Mouse (Mus musculus) stomach, embryonic 14.5 days (tissue): ENCODE measurements around the gene Mcm7. TPM values are rescaled to one million over a fixed set of nuclear protein-coding genes. Genes with fewer than 3 reads are reported as not detected.
A peak's percentile ranks its signal among the peaks of the same experiment; 100 is the strongest.

Experiments used
- ATAC-seq: fragments of 200-750 bp; cut with Nextera tagmentation; 2 replicates; pipeline ENCODE4 v1.8.0; 2017; ENCODE audit warnings: low read depth, moderate TSS enrichment; ENCODE audit not compliant: insufficient number of reproducible peaks, insufficient read depth, low FRiP score
- H3K27ac ChIP-seq: fragments of 300-500 bp; sonication (generic); 2 replicates; pipeline ENCODE4 v1.5.1; 2014; ENCODE audit warnings: mild to moderate bottlenecking, low read length, moderate library complexity, mixed read lengths
- H3K27me3 ChIP-seq: fragments of 300-500 bp; sonication (generic); 2 replicates; pipeline ENCODE4 v1.6.1; 2014; ENCODE audit warnings: low read length, control low read depth, mixed read lengths; ENCODE audit not compliant: control insufficient read depth, insufficient read depth
- H3K36me3 ChIP-seq: fragments of 300-500 bp; sonication (generic); 2 replicates; pipeline ENCODE4 v1.6.1; 2014; ENCODE audit warnings: mild to moderate bottlenecking, control low read depth, low read length, moderate library complexity, mixed read lengths; ENCODE audit not compliant: control insufficient read depth, insufficient read depth
- H3K4me1 ChIP-seq: fragments of 300-500 bp; sonication (generic); 2 replicates; pipeline ENCODE4 v1.6.1; 2014; ENCODE audit warnings: low read length, control low read depth, mixed read lengths; ENCODE audit not compliant: control insufficient read depth, insufficient read depth
- H3K4me2 ChIP-seq: fragments of 300-500 bp; sonication (generic); replicated peaks from 2 replicates; pipeline ENCODE4 v1.6.1; 2014; ENCODE audit warnings: low read depth, low read length, control low read depth
- H3K4me3 ChIP-seq: fragments of 300-500 bp; sonication (generic); 2 replicates; pipeline ENCODE4 v1.5.1; 2014; ENCODE audit warnings: low read depth, low read length, control low read depth
- H3K9ac ChIP-seq: fragments of 300-500 bp; sonication (generic); replicated peaks from 2 replicates; pipeline ENCODE4 v1.6.1; 2014; ENCODE audit warnings: low read depth, mild to moderate bottlenecking, control low read depth, low read length, moderate library complexity, mixed read lengths
- H3K9me3 ChIP-seq: fragments of 300-500 bp; sonication (generic); 2 replicates; pipeline ENCODE4 v1.6.1; 2016; ENCODE audit warnings: low read depth, low read length, control low read depth; ENCODE audit not compliant: control insufficient read depth
- WGBS: fragments of 180-500 bp; shearing (Covaris S2); extraction: QIAGEN DNeasy Blood & Tissue Kit; methylation state at CpG from one replicate; pipeline ENCODE4 v1.1.7; 2014; 5-methylcytosine and 5-hydroxymethylcytosine counted together
- polyA plus RNA-seq: library from polyadenylated mRNA; unstranded; fragments of >200 nt; fragmentation: Nextera tagmentation; extraction: Ambion mirVana; gene quantifications from 2 replicates; pipeline ENCODE4 v1.2.1, GENCODE M21; 2014

The Mcm7 gene
- polyA plus RNA-seq, 1 experiment from 2014 or later = 154 TPM

GRCm38 (mm10) chr5:138163610-138164009 is 8.6 kb downstream of the Mcm7 start:
- no peaks in the 10 kb centered on the region for H3K27me3 ChIP-seq
- ATAC-seq = no peak
- H3K4me2 ChIP-seq = no peak overlapping the region
- H3K9me3 ChIP-seq = no peaks in the 10 kb centered on the region
- peaks cover 7% of the 10 kb centered on the region; the same call in 1 of the 2 replicates for H3K4me1 ChIP-seq
- no peak overlapping the region for H3K27ac ChIP-seq
- H3K9ac ChIP-seq = no peak overlapping the region
- peaks cover 62% of the 10 kb centered on the region for H3K36me3 ChIP-seq
- WGBS = 65% methylated on average over 10 of the region's 10 CpGs
- H3K4me3 ChIP-seq = no peak overlapping the region

GRCm38 (mm10) chr5:138163046-138163445 is 9.2 kb downstream of the Mcm7 start:
- no peak overlapping the region for H3K27ac ChIP-seq
- H3K4me3 ChIP-seq = no peak overlapping the region
- H3K36me3 ChIP-seq = peaks cover 57% of the 10 kb centered on the region
- WGBS = 59% methylated on average over 6 of the region's 6 CpGs
- H3K27me3 ChIP-seq = no peaks in the 10 kb centered on the region
- peaks cover 7% of the 10 kb centered on the region; the same call in 1 of the 2 replicates for H3K4me1 ChIP-seq
- ATAC-seq = no peak
- H3K9ac ChIP-seq = no peak overlapping the region
- H3K9me3 ChIP-seq = no peaks in the 10 kb centered on the region
- no peak overlapping the region for H3K4me2 ChIP-seq

- H3K36me3 ChIP-seq = peaks cover 37% of the 10 kb centered on the region
- peak within 1 kb of the TSS; percentile 74; the same call in 1 of the 2 replicates for H3K27ac ChIP-seq
- H3K27me3 ChIP-seq = no peaks in the 10 kb centered on the region
- H3K4me1 ChIP-seq = peaks cover 7% of the 10 kb centered on the region; the same call in 1 of the 2 replicates
- H3K9me3 ChIP-seq = no peaks in the 10 kb centered on the region
- under 1% methylated on average over 42 of the region's 42 CpGs for WGBS
- peak within 1 kb of the TSS; percentile 86 for H3K4me3 ChIP-seq
- peak within 1 kb of the TSS; percentile 87 for H3K9ac ChIP-seq
- H3K4me2 ChIP-seq = peak within 1 kb of the TSS; percentile 70
- ATAC-seq = peak; percentile 94
Observed at GRCm38 (mm10) chr5:138160842-138161665, 11.2 kb downstream of the Mcm7 start, which contains the start of gene Cops6. Gene Cops6, plus strand, starts transcription at chr5:138161071.

GRCm38 (mm10) chr5:138160224-138160762 is 11.9 kb downstream of the Mcm7 start:
- Histone ChIP-seq H3K36me3 (peaks cover 29% of the 10 kb centered on the region), H3K9me3 (no peaks in the 10 kb centered on the region), H3K9ac (peak overlapping the region; percentile 87; the same call in 1 of the 2 replicates), H3K4me3 (peak overlapping the region; percentile 86), H3K27ac (peak overlapping the region; percentile 74; the same call in 1 of the 2 replicates), H3K4me1 (peaks cover 7% of the 10 kb centered on the region; the same call in 1 of the 2 replicates), H3K27me3 (no peaks in the 10 kb centered on the region), H3K4me2 (peak overlapping the region; percentile 34)
- no peak for ATAC-seq
- WGBS = 66% methylated on average over 7 of the region's 7 CpGs

- Histone ChIP-seq H3K27ac (peak within 1 kb of the TSS; percentile 91), H3K4me3 (peak within 1 kb of the TSS; percentile 79), H3K27me3 (no peaks in the 10 kb centered on the region), H3K36me3 (peaks cover 15% of the 10 kb centered on the region), H3K9me3 (no peaks in the 10 kb centered on the region), H3K4me1 (no peaks in the 10 kb centered on the region; the same call in 1 of the 2 replicates), H3K4me2 (peak within 1 kb of the TSS; percentile 67), H3K9ac (peak within 1 kb of the TSS; percentile 82)
- ATAC-seq = peak; percentile 96
- WGBS = under 1% methylated on average over 31 of the region's 31 CpGs
Observed at GRCm38 (mm10) chr5:138155443-138155976, 16.7 kb downstream of the Mcm7 start, which contains the start of gene Zfp113. Gene Zfp113, minus strand, starts transcription at chr5:138155744.

GRCm38 (mm10) chr5:138154390-138154789 is 17.8 kb downstream of the Mcm7 start:
- ATAC-seq = no peak
- Histone ChIP-seq H3K4me1 (no peaks in the 10 kb centered on the region; the same call in 1 of the 2 replicates), H3K4me3 (peak overlapping the region; percentile 79), H3K36me3 (peaks cover 20% of the 10 kb centered on the region), H3K27me3 (no peaks in the 10 kb centered on the region), H3K9ac (peak overlapping the region; percentile 82), H3K9me3 (no peaks in the 10 kb centered on the region), H3K27ac (no peak overlapping the region), H3K4me2 (peak overlapping the region; percentile 67)
- WGBS = 72% methylated on average over 3 of the region's 3 CpGs

GRCm38 (mm10) chr5:138138585-138138984 is 33.6 kb downstream of the Mcm7 start:
- WGBS = 53% methylated on average over 4 of the region's 4 CpGs
- H3K9me3 ChIP-seq = no peaks in the 10 kb centered on the region
- no peaks in the 10 kb centered on the region for H3K4me1 ChIP-seq
- H3K4me3 ChIP-seq = no peak overlapping the region
- H3K4me2 ChIP-seq = no peak overlapping the region
- no peaks in the 10 kb centered on the region for H3K27me3 ChIP-seq
- no peak overlapping the region for H3K9ac ChIP-seq
- no peak overlapping the region for H3K27ac ChIP-seq
- H3K36me3 ChIP-seq = peaks cover 14% of the 10 kb centered on the region
- ATAC-seq = no peak

GRCm38 (mm10) chr5:138137935-138138549 is 34.2 kb downstream of the Mcm7 start:
- Histone ChIP-seq H3K4me1 (no peaks in the 10 kb centered on the region), H3K27me3 (no peaks in the 10 kb centered on the region), H3K9ac (no peak overlapping the region), H3K27ac (no peak overlapping the region), H3K4me2 (no peak overlapping the region), H3K4me3 (no peak overlapping the region), H3K36me3 (peaks cover 20% of the 10 kb centered on the region), H3K9me3 (no peaks in the 10 kb centered on the region)
- ATAC-seq = 0 out of 2 replicates have a peak, but pooled peaks have one; percentile 42
- WGBS = 60% methylated on average over 8 of the region's 8 CpGs
